Mouse (Mus musculus) CH12.LX (cell line): Measurements from ENCODE around the gene Sema3b. TPM values are rescaled to one million over a fixed set of nuclear protein-coding genes. Genes with fewer than 3 reads are reported as not detected.

Source experiments
- DNase-seq: peaks from one replicate; pipeline ENCODE4 v3.0.0-alpha.2; 2013; ENCODE audit errors: extremely low read depth
- H3K27ac ChIP-seq: 2 replicates; pipeline ENCODE4 v1.5.1; 2012; ENCODE audit warnings: low read depth, mild to moderate bottlenecking, control low read depth, moderate library complexity; ENCODE audit not compliant: insufficient read depth
- H3K27me3 ChIP-seq: replicated peaks from 2 replicates; pipeline ENCODE3; 2012; ENCODE audit warnings: inconsistent platforms
- H3K36me3 ChIP-seq, 2 experiments: replicated peaks in 1 of 2; 2 replicates each; pipeline versions ENCODE3 to v1.6.1; 2012; ENCODE audit warnings: inconsistent platforms in 1 of 2, low read length in 1 of 2, mild to moderate bottlenecking in 1 of 2, mixed read lengths in 1 of 2, moderate library complexity in 1 of 2; ENCODE audit not compliant: control insufficient read depth in 1 of 2, insufficient read depth in 1 of 2
- H3K4me1 ChIP-seq, 2 experiments: 2 replicates each; pipeline ENCODE4 v1.6.1; 2012; ENCODE audit warnings: inconsistent platforms in 1 of 2, moderate library complexity in 1 of 2; ENCODE audit not compliant: insufficient read depth in 2 of 2, control insufficient read depth in 1 of 2
- H3K4me2 ChIP-seq: 2 replicates; pipeline ENCODE4 v1.6.1; 2012; ENCODE audit warnings: low read depth, mild to moderate bottlenecking, control low read depth; ENCODE audit not compliant: poor library complexity, insufficient read depth, severe bottlenecking
- H3K4me3 ChIP-seq, 3 experiments: fragments of 150-350 bp in 1 of 3; sonication (generic) in 1 of 3; replicated peaks in 1 of 3; 2 replicates each; pipeline versions ENCODE3 to v1.5.1; 2011 to 2012; ENCODE audit warnings: low read depth in 2 of 3, low read length in 2 of 3, mild to moderate bottlenecking in 2 of 3, moderate library complexity in 2 of 3, control low read depth in 1 of 3, improper control_type of control experiment in 1 of 3, inconsistent platforms in 1 of 3, mixed read lengths in 1 of 3; ENCODE audit not compliant: poor library complexity in 1 of 3
- H3K79me2 ChIP-seq: replicated peaks from 2 replicates; pipeline ENCODE4 v1.6.1; 2012; ENCODE audit warnings: mild to moderate bottlenecking, moderate library complexity; ENCODE audit not compliant: control insufficient read depth, poor library complexity, insufficient read depth, severe bottlenecking; ENCODE audit errors: extremely low read depth
- H3K9ac ChIP-seq: 2 replicates; pipeline ENCODE4 v1.6.1; 2012; ENCODE audit warnings: low read depth, mild to moderate bottlenecking, control low read depth, moderate library complexity; ENCODE audit not compliant: insufficient read depth
- H3K9me3 ChIP-seq: replicated peaks from 2 replicates; pipeline ENCODE3; 2012; ENCODE audit warnings: low read length, inconsistent platforms, mixed read lengths
- CHD2 ChIP-seq: IDR thresholded peaks from 2 replicates; pipeline ENCODE4 v1.6.1; 2011; ENCODE audit warnings: low read length, improper control_type of control experiment
- CTCF ChIP-seq, 2 experiments: IDR thresholded peaks in 1 of 2; conservative IDR thresholded peaks in 1 of 2; 2 replicates each; pipeline ENCODE4 v1.5.1; 2011 to 2012; ENCODE audit warnings: low read depth in 2 of 2, low read length in 2 of 2, improper control_type of control experiment in 1 of 2, inconsistent platforms in 1 of 2, mild to moderate bottlenecking in 1 of 2, moderate library complexity in 1 of 2
- ELF1 ChIP-seq: IDR thresholded peaks from 2 replicates; pipeline ENCODE4 v1.6.1; 2014; ENCODE audit warnings: low read depth, mild to moderate bottlenecking, inconsistent platforms, low read length, improper control_type of control experiment
- EP300 ChIP-seq: IDR thresholded peaks from 2 replicates; pipeline ENCODE4 v1.6.1; 2011; ENCODE audit warnings: low read length, improper control_type of control experiment
- ETS1 ChIP-seq: conservative IDR thresholded peaks from 2 replicates; pipeline ENCODE4 v1.6.1; 2012; ENCODE audit warnings: low read depth, mild to moderate bottlenecking, inconsistent platforms, low read length, improper control_type of control experiment, moderate library complexity
- GABPA ChIP-seq: IDR thresholded peaks from 2 replicates; pipeline ENCODE4 v1.6.1; 2012; ENCODE audit warnings: low read depth, low read length, improper control_type of control experiment, inconsistent platforms; ENCODE audit not compliant: insufficient replicate concordance
- HCFC1 ChIP-seq: IDR thresholded peaks from 2 replicates; pipeline ENCODE4 v1.6.1; 2012; ENCODE audit warnings: low read depth, mild to moderate bottlenecking, inconsistent platforms, low read length, improper control_type of control experiment
- IRF4 ChIP-seq: IDR thresholded peaks from 2 replicates; pipeline ENCODE4 v1.6.1; 2014; ENCODE audit warnings: low read depth, mild to moderate bottlenecking, inconsistent platforms, low read length, improper control_type of control experiment
- JUND ChIP-seq: conservative IDR thresholded peaks from 2 replicates; pipeline ENCODE4 v1.6.1; 2011; ENCODE audit warnings: low read depth, low read length, improper control_type of control experiment
- KAT2A ChIP-seq: IDR thresholded peaks from 2 replicates; pipeline ENCODE4 v1.6.1; 2012; ENCODE audit warnings: low read length, improper control_type of control experiment, inconsistent platforms; ENCODE audit not compliant: insufficient replicate concordance
- MAZ ChIP-seq: IDR thresholded peaks from 2 replicates; pipeline ENCODE4 v1.6.1; 2012; ENCODE audit warnings: low read depth, mild to moderate bottlenecking, inconsistent platforms, low read length, improper control_type of control experiment, moderate library complexity
- MEF2A ChIP-seq: IDR thresholded peaks from 2 replicates; pipeline ENCODE4 v1.6.1; 2014; ENCODE audit warnings: low read depth, mild to moderate bottlenecking, inconsistent platforms, low read length, improper control_type of control experiment, borderline replicate concordance
- MYC ChIP-seq: IDR thresholded peaks from 2 replicates; pipeline ENCODE4 v1.6.1; 2011; ENCODE audit warnings: low read depth, mild to moderate bottlenecking, improper control_type of control experiment, low read length
- NELFE ChIP-seq: IDR thresholded peaks from 2 replicates; pipeline ENCODE4 v1.6.1; 2011; ENCODE audit warnings: low read depth, low read length, improper control_type of control experiment
- NRF1 ChIP-seq: IDR thresholded peaks from 2 replicates; pipeline ENCODE4 v1.6.1; 2014; ENCODE audit warnings: low read depth, mild to moderate bottlenecking, inconsistent platforms, low read length, improper control_type of control experiment, moderate library complexity
- PAX5 ChIP-seq: IDR thresholded peaks from 2 replicates; pipeline ENCODE4 v1.6.1; 2012; ENCODE audit warnings: low read length, inconsistent platforms, mixed read lengths
- POLR2A ChIP-seq: IDR thresholded peaks from 2 replicates; pipeline ENCODE4 v1.6.1; 2011; ENCODE audit warnings: low read depth, mild to moderate bottlenecking, improper control_type of control experiment, low read length
- POLR2AphosphoS2 ChIP-seq: IDR thresholded peaks from 2 replicates; pipeline ENCODE4 v1.6.1; 2011; ENCODE audit warnings: low read depth, low read length, improper control_type of control experiment
- RAD21 ChIP-seq: IDR thresholded peaks from 2 replicates; pipeline ENCODE4 v1.6.1; 2011; ENCODE audit warnings: low read depth, mild to moderate bottlenecking, low read length, improper control_type of control experiment, moderate library complexity
- SIN3A ChIP-seq: IDR thresholded peaks from 2 replicates; pipeline ENCODE4 v1.6.1; 2012; ENCODE audit warnings: low read length, improper control_type of control experiment, inconsistent platforms
- SMC3 ChIP-seq: IDR thresholded peaks from 2 replicates; pipeline ENCODE4 v1.6.1; 2011; ENCODE audit warnings: low read depth, low read length, improper control_type of control experiment
- TBP ChIP-seq: conservative IDR thresholded peaks from 2 replicates; pipeline ENCODE4 v1.6.1; 2011; ENCODE audit warnings: low read depth, low read length, improper control_type of control experiment
- TCF12 ChIP-seq: IDR thresholded peaks from 2 replicates; pipeline ENCODE4 v1.6.1; 2014; ENCODE audit warnings: low read depth, mild to moderate bottlenecking, inconsistent platforms, low read length, improper control_type of control experiment
- USF1 ChIP-seq: IDR thresholded peaks from 2 replicates; pipeline ENCODE4 v1.6.1; 2014; ENCODE audit warnings: low read depth, mild to moderate bottlenecking, inconsistent platforms, low read length, improper control_type of control experiment
- USF2 ChIP-seq: conservative IDR thresholded peaks from 2 replicates; pipeline ENCODE4 v1.6.1; 2011; ENCODE audit warnings: low read depth, low read length, improper control_type of control experiment
- ZNF384 ChIP-seq: IDR thresholded peaks from 2 replicates; pipeline ENCODE4 v1.6.1; 2012; ENCODE audit warnings: low read depth, low read length, improper control_type of control experiment, inconsistent platforms
- dilution Hi-C: fragments of 300-500 bp; cut with MboI; formaldehyde crosslinking; loops from 2 replicates; pipeline ENCODE4 v1.14.3; 2020; ENCODE audit warnings: low sequenced_read_pairs; ENCODE audit not compliant: extremely low pct_unique_long_range_greater_than_20kb, extremely low pct_ligation_motif_present
- in situ Hi-C: fragments of 300-500 bp; cut with MboI; formaldehyde crosslinking; loops from 3 replicates; pipeline ENCODE4 v1.14.3; 2019; ENCODE audit warnings: low sequenced_read_pairs, low pct_ligation_motif_present, low pct_unique_long_range_greater_than_20kb, mixed read lengths
- polyA plus RNA-seq: library from polyadenylated mRNA; unstranded; fragments of >175 nt; gene quantifications from 2 replicates; pipeline ENCODE4 v1.2.1, GENCODE M21; 2012; ENCODE audit warnings: low read depth; ENCODE audit not compliant: insufficient read length
- total RNA-seq, 2 experiments: library from RNA; depleted of rRNA; stranded (reverse); fragments of 300-350 nt in 1 of 2; fragments of >200 nt in 1 of 2; gene quantifications; 2 replicates each; pipeline ENCODE4 v1.2.3; 2012 to 2014

The Sema3b gene
- total and polyA plus RNA-seq, 3 experiments: 4.3 to 11.6 (median 8.0) TPM

GRCm38 (mm10) chr9:107641666-107642065 lies 32.6 kb upstream of the Sema3b start:
- H3K27me3 ChIP-seq: peaks cover 7% of the 10 kb centered on the region
- H3K9me3 ChIP-seq: no peaks in the 10 kb centered on the region
- H3K79me2 ChIP-seq: no peaks in the 10 kb centered on the region
- no peak overlapping the region for H3K4me3 ChIP-seq
- in situ Hi-C loops: loop anchor here (5.0 kb wide), 2 partner anchors 34 to 36 kb away; partner anchors contain the start of genes Gnat1 and Sema3b
- no peak for TF ChIP-seq KAT2A
- TF ChIP-seq SMC3: no peak
- TF ChIP-seq EP300: no peak
- TF ChIP-seq HCFC1: no peak
- no peak for TF ChIP-seq CHD2
- TF ChIP-seq TCF12: no peak
- TF ChIP-seq USF1: no peak
- no peak for TF ChIP-seq TBP
- no peak for TF ChIP-seq PAX5
- TF ChIP-seq, all 38 proteins: peak for 0
- no peak overlapping the region for H3K27ac ChIP-seq
- dilution Hi-C loops: no loop called here
- H3K36me3 ChIP-seq: no peaks in the 10 kb centered on the region
- H3K9ac ChIP-seq: no peak overlapping the region
- H3K4me1 ChIP-seq: peaks cover 13 to 43% of the 10 kb centered on the region in 2 experiments
- no peak for DNase-seq
- no peak overlapping the region for H3K4me2 ChIP-seq

GRCm38 (mm10) chr9:107640257-107640772 lies 31.3 kb upstream of the Sema3b start:
- H3K36me3 ChIP-seq: no peaks in the 10 kb centered on the region
- dilution Hi-C loops: no loop called here
- TF ChIP-seq PAX5 (no peak), POLR2A (peak; percentile 33; the same call in 1 of the 2 replicates), CTCF (conservative IDR thresholded peaks at IDR 0.05 in 1 of 2, IDR thresholded peaks at IDR 0.05 in 1 of 2; ENCODE audit: low read depth in 2 of 2, low read length in 2 of 2) (0 out of 4 replicates have a peak, but pooled peaks of 1 of the 2 experiments have one; percentile 5), IRF4 (0 out of 2 replicates have a peak, but pooled peaks have one; percentile 12), EP300 (0 out of 2 replicates have a peak, but pooled peaks have one; percentile 9), HCFC1 (no peak), SIN3A (no peak), ELF1 (0 out of 2 replicates have a peak, but pooled peaks have one; percentile 27)
- TF ChIP-seq, all 38 proteins: peak for 5
- H3K79me2 ChIP-seq: no peaks in the 10 kb centered on the region
- 0 out of 2 replicates have a peak overlapping the region, but pooled peaks have one; percentile 8 for H3K4me2 ChIP-seq
- 0 out of 2 replicates have a peak overlapping the region, but pooled peaks have one; percentile 2 for H3K9ac ChIP-seq
- no peak overlapping the region for H3K27ac ChIP-seq
- no peaks in the 10 kb centered on the region for H3K9me3 ChIP-seq
- DNase-seq: peak; percentile 51
- in situ Hi-C loops: loop anchor here (5.0 kb wide), 2 partner anchors 33 to 37 kb away; partner anchors contain the start of genes Gnat1 and Sema3b
- peaks cover 13 to 49% of the 10 kb centered on the region in 2 experiments for H3K4me1 ChIP-seq
- peaks cover 5% of the 10 kb centered on the region for H3K27me3 ChIP-seq
- no peak overlapping the region for H3K4me3 ChIP-seq

GRCm38 (mm10) chr9:107637070-107637469 lies 28.0 kb upstream of the Sema3b start:
- no peak overlapping the region for H3K4me2 ChIP-seq
- dilution Hi-C loops: no loop called here
- peaks cover 4 to 8% of the 10 kb centered on the region in 2 experiments for H3K36me3 ChIP-seq
- no peak overlapping the region for H3K9ac ChIP-seq
- H3K27ac ChIP-seq: no peak overlapping the region
- in situ Hi-C loops: no loop called here
- no peaks in the 10 kb centered on the region for H3K27me3 ChIP-seq
- H3K79me2 ChIP-seq: peaks cover 27% of the 10 kb centered on the region
- peaks cover 19 to 43% of the 10 kb centered on the region in 2 experiments for H3K4me1 ChIP-seq
- no peak for DNase-seq
- H3K9me3 ChIP-seq: no peaks in the 10 kb centered on the region
- H3K4me3 ChIP-seq: no peak overlapping the region
- TF ChIP-seq JUND (no peak), POLR2AphosphoS2 (no peak), USF2 (no peak), ZNF384 (no peak), MYC (no peak), PAX5 (no peak), RAD21 (no peak), MEF2A (no peak), NELFE (no peak), GABPA (no peak), MAZ (no peak), ETS1 (no peak), USF1 (no peak), TCF12 (no peak), NRF1 (no peak), POLR2A (no peak)
